Mouse (Mus musculus) left cerebral cortex, postnatal 25 days (tissue): ENCODE results near the gene Tnp2. TPM values are rescaled to one million over a fixed set of nuclear protein-coding genes. Genes with fewer than 3 reads are reported as not detected.
A peak's percentile ranks its signal among the peaks of the same experiment; 100 is the strongest.

Experiments used
- DNase-seq, 2 experiments: peaks; one replicate each; pipeline ENCODE4 v3.0.0; 2022; ENCODE audit warnings: low spot score in 2 of 2, mixed read lengths in 1 of 2
- intact Hi-C: fragments of 180-260 bp; cut with DNase I; formaldehyde crosslinking; loops from one replicate; pipeline ENCODE4 v1.15.1; 2025
- total RNA-seq, 2 experiments: library from RNA; stranded (reverse); gene quantifications; 2 replicates each; pipeline ENCODE4 v1.2.3; 2021

Gene Tnp2
- total RNA-seq, 2 experiments from 2014 or later, result not detected

DNA sequence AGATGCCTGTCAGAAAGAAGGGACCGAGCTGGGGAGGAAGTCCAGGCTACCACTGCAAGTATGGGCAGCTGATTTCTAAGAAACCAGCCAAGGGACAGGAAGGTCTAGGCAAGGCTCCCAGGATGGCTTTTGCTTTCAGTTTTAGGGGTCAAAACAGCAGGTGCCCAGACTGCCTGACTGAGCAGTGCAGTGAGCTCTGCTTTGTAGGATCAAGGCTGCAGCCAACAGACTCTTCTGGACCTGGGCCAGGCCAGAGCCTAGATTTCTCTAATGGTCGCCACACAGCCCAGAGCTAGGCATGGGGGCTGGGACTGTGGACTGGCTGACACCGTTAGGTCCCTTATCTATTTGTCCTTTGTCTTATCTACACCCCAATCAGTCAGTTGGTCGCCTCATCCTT is 13.7 kb downstream of the Tnp2 start:
- intact Hi-C loops, result no loop called here
- DNase-seq, result no peak

DNA sequence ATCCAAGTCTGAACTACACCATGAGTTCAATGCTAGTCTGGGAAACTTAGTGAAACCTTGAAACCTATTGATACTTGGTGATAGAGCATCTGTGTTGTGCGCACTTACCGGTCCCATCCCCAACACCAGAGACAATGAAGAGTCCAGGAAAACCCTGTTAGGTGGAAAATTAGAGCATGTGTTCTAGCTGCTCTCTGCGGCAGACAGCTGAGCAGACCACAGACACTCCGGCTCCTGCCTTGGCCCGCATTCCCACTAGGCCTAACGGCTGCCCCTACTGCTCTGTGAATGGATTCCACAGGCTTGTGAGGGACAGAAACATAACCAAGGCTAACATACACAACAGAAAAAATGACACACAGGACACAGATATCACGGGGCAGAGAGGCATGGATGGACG is 14.9 kb downstream of the Tnp2 start:
- intact Hi-C loops, result no loop called here

DNA sequence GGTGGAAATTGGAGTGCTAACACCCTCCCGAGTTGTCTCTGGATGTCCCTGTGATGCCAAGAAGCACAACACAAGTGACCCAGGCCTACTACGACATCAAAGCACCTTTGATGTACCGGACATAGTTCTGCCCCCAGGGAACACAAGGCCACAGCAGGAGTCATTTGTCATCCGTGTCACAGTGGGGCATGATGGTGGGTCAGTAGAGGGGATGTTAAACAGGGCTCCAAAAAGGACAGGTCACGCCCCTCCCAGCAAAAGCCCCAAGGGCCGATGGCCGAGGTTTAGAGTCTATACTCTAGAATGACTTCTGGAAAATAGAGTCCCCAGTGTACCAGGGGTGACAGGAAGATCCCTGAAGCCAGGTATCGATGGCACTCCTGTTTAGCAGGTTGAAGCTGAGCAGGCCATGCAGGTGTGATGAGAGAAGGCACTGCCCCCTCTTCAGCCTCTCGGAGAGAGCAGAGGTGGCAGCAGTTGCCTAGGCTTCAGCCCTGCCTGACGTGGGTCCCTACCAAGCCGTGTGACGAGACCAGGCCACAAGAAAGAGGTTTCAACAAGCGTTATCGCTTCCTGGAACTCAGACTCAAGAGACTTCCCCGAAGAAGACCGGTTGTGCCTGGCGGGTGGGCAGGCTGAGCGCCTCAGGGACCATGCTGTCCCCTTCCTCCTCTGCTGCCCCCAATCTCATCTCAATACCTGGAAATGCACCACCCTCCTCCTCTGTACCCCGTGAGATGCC is 16.5 kb downstream of the Tnp2 start:
- no peak for DNase-seq
- intact Hi-C loops, result no loop called here

More for the DNA sequence above, 14.9 kb downstream of the Tnp2 start:
- no peak for DNase-seq

DNA sequence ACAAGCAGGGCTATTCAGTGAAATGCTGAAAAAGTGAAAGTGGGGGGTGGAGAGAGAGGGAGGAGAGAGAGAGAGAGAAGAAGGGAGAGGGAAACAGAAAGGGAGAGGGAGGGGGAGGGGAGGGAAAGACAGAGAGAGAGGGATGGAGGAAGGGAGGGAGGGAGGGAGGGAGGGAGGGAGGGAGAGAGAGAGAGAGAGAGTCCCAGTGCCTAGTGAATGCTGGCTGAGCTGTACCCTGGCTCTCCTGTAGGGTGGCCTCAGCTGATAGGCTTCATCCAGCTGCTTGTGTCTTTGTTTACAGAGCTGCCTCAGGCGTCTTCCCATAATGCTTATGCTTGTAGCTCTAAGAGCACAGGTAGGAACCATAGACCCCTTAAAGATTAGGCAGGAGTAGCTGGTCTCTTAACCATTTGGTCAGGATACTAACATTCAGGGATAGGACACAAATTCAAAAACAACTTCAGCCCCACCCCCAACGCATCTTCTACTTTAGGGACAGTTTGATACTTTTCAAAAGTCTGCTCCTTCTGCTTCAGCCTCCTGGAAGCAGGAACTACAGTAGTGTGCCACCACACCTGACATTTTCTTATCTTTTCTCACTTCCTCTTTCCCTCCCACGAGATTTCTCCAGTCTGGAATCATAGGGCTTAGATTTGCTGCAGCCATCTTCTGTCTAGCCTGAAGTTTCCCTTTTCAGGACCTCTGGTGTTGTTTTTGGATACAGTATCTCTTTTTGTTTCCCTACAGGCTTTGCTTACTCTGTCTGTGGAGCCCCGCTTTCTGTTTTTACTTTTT is 17.7 kb downstream of the Tnp2 start:
- intact Hi-C loops, result no loop called here
- DNase-seq, result no peak

DNA sequence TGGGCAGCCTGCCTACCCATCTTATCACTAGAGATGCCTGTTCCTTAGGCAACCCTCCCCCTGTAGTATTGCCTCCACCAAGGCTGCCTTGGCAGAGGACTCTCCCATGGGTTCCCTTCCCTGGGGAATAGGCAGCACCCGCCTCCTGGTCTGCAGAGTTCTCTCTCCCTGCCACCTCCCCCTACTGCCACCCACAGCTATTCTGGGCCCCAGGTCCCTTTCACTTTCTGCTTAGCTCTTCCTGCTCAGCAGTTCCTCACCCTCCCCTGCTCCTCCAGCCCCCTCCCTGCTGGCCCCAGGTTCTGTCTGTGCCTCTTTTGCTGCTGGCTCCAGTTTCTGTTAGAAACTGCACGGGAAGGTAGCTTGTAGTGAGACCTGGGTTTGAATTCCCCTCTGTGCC is 18.8 kb downstream of the Tnp2 start:
- peak in 1 of 2 experiments; percentile 74 for DNase-seq
- intact Hi-C loops, result loop anchor here (5.0 kb wide), 1 partner anchor 197 kb away; no protein-coding TSS in a partner anchor

DNA sequence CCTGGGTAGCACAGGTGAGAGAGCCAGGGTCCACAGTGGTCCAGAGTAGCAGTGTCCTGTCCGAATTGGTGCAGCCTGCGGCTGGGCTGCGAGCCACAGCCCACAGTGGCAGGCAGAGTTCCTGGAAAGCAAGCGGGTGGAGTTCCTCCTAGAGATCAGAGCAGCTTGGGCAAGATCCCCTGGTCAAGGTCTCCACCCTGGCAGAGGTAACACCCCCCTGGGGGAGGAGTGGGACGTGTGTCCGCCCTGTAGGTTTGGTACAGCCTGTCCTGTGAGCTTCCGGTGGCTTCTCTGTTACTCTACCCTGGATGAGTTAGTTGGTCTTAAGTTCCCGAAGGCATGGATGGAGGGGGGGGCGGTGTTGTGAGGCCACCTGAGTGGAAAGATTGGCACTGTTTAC is 19.6 kb downstream of the Tnp2 start:
- intact Hi-C loops, result loop anchor here (5.0 kb wide), 1 partner anchor 197 kb away; no protein-coding TSS in a partner anchor
- DNase-seq, result no peak

DNA sequence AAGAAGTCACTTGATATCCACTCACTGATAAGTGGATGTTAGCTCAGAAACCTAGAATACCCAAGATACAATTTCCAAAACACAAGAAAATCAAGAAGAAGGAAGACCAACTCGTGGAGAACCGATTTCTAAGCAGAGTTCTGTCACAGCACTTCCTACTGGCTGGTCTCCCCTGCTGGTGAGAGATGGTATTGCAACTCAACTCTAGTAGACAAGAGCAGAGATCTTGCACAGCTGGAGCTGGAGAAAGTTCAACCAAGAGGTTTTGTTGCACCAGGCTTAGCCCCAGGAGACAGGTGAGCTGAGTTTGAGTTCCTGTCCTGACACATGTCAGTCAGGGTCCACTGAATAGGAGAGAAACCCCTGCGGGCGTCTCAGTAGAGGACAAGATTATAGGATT is 21.3 kb downstream of the Tnp2 start:
- peak; percentile 69 to 70 for DNase-seq
- intact Hi-C loops, result loop anchor here (5.0 kb wide), 1 partner anchor 195 kb away; no protein-coding TSS in a partner anchor

DNA sequence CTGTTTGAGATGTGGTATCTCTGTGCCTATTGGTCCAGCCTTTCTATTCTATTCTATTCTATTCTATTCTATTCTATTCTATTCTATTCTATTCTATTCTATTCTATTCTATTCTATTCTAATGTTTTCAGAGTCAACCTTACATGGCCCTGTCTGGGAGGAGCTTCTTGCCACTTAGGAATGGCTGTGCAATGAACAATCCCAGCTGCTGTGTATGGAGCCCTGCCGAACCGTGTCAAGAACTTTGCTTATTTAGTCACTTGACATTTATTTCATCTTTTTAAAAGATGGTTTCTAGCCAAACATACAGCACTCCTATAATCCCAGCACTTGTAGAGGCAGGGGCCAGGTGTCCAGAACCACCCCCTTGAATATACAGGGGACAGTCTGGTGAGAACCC is 24.1 kb downstream of the Tnp2 start:
- DNase-seq, result no peak
- intact Hi-C loops, result no loop called here

DNA sequence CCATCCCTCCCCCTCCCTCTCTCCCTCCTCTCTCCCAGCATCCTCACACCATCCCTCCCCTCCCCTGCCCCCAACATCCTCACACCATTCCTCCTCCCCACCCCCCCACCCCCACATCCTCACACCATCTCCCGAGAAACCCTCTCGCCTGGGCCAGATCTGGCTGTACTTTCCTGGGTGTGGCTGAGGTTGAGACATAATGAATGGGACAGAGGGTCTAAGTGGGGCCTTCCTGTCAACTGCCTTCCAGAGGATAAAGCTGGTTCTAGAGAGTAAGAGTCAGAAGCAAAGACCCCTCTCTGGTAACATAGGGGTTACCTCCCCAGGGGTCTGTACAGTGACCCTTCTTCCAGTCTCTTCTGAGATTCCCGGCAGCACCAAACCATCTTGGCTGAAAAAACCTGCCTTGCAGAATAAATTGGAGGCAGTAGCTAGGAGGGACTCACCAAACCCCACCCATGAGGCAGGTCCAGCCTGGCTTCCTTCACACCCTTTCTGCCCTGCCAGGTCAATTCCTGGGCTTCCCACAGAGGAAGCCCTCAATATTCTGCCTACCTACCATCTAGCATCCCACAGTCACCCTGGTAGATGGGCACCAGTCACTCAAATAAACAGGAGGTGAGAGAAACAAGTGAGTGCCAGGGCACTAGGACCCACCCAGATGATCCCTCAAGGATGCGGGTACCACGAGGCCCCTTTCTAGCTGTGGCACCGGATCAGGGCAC is 24.8 kb downstream of the Tnp2 start:
- intact Hi-C loops, result no loop called here
- DNase-seq, result no peak

DNA sequence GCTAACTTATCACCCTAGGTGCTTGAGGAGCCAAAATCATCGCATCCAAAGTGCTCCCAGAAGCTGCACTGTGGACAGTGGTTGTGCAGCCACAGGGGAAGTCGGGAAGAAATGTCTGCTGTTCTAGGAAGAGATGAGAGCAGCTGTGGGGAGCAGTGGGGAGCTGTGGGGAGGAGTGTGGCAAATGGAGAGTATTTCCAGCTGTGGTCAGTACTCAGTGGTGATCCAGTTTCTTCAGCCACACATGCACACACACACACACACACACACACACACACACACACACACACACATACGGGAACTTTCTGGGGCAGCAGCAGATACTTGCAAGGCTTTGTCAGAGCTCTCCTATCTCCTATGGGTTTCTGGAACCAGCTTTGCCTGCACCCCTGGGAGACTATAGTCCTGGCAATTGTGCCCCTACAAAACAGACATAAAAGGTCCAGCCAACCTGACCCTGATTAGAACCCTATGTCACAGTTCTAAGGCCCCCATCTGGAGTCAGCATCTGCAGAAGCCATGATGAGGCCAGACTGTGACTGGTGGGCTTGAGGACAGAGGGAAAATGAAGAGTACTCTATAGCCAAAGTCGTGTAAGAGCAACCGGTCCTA is 25.8 kb downstream of the Tnp2 start:
- intact Hi-C loops, result no loop called here
- DNase-seq, result no peak

DNA sequence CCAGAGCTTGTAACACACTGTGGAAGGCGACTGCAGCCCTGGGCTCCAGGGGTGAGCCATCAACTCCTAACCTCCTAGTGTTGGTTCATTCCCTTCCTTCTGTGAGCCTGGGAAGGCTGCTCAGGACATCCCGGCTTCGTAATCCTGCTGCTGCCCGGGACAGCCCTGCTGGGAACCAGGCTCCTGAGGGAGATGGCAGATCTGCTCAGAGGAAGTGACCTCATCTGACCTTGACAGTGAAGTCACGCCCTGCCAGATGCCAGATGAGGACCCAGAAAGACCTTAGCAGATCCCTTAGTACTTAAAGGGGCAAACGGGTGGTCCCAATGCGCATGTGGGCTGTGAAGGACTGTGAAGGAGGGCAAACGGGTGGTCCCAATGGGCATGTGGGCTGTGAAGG is 27.3 kb downstream of the Tnp2 start:
- DNase-seq, result no peak
- intact Hi-C loops, result no loop called here

DNA sequence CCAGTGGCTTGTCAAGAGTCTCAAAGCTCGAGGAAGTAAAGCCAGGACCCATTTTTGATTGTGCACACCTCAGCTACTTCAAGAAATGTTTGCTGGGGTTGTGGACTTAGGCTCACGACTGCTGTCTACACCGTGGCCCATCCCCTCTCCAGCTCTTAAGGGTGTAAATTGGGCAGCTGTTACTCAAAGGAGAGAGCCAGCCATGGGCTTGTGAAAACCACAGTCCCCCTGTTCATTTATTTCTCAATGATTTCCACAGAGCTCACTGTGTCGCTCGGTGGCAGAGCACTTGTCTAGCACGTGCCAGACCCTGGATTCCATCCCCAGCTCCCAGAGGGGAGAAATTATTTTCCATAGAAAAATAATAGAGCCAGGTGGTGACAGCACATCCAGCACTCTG is 32.3 kb downstream of the Tnp2 start:
- no peak for DNase-seq
- intact Hi-C loops, result no loop called here

DNA sequence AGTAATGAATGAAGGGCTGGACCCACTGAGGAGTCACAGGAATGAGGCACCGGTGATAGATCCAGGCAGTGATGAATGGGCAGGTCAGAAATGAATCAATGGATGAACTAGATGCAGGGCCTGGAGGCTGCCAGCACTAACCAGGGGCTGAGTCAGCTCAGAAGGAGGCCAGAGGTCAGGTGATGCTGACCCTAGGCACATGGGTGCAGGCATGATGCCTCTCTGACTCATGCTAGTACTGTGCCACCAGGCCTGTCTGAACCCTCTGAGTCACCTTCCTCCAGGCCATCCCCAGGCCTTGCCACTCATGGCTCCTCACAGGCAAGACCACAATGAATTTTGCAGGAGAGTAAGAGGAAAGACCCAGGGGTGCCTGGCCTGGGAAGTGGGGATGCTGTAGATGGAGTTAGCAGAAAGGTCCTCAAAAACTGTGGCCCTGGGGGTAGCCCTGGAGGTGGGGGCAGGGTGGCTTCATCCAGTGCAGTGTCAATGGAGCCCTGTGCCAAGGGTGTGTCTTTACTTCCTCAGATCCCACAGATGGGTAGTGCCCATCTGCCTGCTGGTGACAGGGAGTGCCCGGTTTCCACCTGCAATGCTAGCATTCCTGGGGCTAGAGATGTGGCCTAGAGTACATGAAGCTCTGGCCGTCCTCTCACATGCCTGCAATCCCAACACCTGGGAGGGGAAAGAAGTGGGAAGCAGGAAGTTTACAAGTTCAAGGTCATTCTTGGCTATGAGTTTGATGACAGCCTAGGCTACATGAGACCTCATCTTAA is 33.8 kb downstream of the Tnp2 start:
- intact Hi-C loops, result no loop called here
- no peak for DNase-seq

DNA sequence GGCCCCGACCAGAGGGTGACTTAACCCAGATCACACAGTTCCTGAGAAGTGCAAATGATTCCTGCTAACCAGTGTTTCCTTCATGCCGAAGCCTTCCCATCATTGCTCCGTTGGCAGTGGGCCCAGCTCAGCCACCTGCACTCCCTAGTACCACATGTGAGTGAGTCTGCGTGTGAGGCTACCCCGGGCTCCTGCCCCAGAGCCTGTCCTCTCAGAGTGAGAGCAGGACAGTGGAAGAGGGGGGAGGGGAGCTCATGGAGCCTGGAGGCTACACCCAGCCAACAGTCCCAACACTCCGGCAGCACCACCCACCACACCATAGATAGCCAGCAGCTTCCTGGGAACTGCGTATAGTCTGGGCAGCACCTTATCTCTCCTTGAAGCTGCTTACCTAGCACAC is 38.6 kb downstream of the Tnp2 start:
- peak in 1 of 2 experiments; percentile 59 for DNase-seq
- intact Hi-C loops, result no loop called here

DNA sequence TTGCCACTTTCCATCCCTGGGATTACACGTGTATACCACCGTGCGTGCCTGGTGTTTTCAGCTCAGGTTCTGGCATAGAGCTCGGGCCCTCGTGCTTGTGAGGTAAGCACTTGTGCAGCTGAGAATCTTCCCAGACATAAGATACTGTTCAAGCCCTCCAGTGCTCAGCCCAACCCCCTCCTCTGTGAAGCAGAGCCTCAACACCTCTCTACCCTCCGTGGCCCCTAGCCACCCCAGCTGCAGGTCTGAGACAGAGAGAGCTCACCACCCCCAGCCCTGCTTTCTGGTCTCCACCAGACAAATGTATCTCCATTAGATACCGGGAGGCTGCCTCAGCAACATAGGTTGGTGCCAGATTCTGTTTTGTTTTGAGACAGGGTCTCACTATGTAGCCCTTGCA is 39.2 kb downstream of the Tnp2 start:
- no peak for DNase-seq
- intact Hi-C loops, result no loop called here

DNA sequence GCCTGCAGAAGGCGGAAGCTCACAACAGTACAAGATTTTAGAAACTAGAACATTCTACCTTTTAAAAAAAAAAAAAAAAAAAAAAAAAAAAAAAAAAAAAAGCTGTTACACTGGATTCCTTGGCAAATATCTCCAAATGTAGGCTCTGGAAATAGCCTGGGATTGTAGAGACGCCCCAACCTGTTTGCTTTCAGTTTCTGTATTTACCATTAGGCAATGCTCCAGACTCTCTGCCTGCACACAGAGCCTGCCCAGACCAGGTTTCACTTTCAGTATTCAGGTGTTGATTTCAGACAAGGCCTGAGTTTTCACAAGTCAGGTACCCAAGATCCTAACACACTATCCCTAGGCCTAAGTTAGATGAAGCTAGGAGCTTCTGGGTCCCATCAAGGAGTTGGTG is 47.4 kb downstream of the Tnp2 start:
- DNase-seq, result peak in 1 of 2 experiments; percentile 49
- intact Hi-C loops, result no loop called here

DNA sequence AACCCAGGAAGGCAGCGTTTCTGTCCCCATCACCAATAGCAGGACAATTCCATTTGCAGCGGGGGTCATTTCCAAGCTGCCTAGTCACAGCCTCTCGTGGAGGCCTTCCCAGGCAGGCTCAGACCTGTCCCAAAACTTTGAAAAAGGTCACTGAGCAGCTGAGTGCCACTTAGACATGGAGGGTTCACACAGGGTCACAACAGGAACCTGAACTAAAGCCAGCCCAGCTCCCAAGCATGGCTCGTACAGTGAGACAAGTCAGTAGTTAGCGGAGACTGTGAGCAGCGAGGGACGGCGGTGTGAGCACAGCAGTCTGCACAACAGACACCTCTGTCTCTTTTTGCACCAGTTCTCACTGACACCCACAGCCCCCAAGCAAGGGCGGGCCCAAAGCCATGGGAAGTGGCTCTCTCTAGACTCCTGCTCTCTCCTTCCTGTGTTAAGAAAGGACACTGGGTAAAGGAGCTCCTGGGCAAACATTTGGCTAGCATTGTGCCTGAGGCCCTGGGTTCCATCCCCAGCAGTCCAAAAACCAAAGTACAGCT is 48.5 kb downstream of the Tnp2 start:
- DNase-seq, result no peak
- intact Hi-C loops, result no loop called here

DNA sequence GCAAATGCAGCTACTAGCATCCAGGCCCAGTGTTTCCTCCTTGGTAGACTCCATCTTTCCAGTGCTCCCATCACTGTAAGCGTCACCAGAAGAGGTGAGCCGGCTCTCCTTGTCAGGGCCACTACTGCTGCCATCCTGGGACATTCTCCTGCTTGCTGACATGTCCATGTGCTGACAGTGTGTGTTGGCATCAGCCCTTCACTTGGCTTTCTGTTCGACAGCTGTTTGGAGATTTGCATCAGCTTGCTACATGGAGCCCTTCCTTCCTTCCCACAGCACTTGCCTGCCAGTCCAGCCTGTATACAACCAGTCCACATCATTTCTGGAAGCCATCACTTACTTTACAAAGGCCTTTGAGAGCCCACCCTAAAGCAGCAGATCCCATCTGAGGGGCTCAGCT is 49.6 kb downstream of the Tnp2 start:
- intact Hi-C loops, result no loop called here
- no peak for DNase-seq
